Mouse (Mus musculus) limb, embryonic 14.5 days (tissue): ENCODE results near the gene Igf2bp2. TPM values are rescaled to one million over a fixed set of nuclear protein-coding genes. Genes with fewer than 3 reads are reported as not detected.

Experiments used
- ATAC-seq: fragments of 200-750 bp; cut with Nextera tagmentation; 2 replicates; pipeline ENCODE4 v1.8.0; 2017; ENCODE audit warnings: low read depth, moderate number of reproducible peaks, moderate TSS enrichment; ENCODE audit not compliant: low FRiP score
- DNase-seq: peaks from one replicate; pipeline ENCODE4 v3.0.0-alpha.2; 2015; ENCODE audit warnings: low spot score
- H3K27ac ChIP-seq: fragments of 300-500 bp; sonication (generic); replicated peaks from 2 replicates; pipeline ENCODE4 v1.5.1; 2014; ENCODE audit warnings: low read depth, mild to moderate bottlenecking, low read length, moderate library complexity, mixed read lengths
- H3K27me3 ChIP-seq: fragments of 300-500 bp; sonication (generic); 2 replicates; pipeline ENCODE4 v1.6.1; 2014; ENCODE audit warnings: low read length, mixed read lengths; ENCODE audit not compliant: control insufficient read depth, insufficient read depth
- H3K36me3 ChIP-seq: fragments of 300-500 bp; sonication (generic); 2 replicates; pipeline ENCODE4 v1.6.1; 2014; ENCODE audit warnings: mild to moderate bottlenecking, low read length, moderate library complexity, mixed read lengths; ENCODE audit not compliant: control insufficient read depth, insufficient read depth
- H3K4me1 ChIP-seq: fragments of 300-500 bp; sonication (generic); 2 replicates; pipeline ENCODE4 v1.6.1; 2014; ENCODE audit warnings: antibody characterized with exemption, low read length, mixed read lengths; ENCODE audit not compliant: control insufficient read depth, insufficient read depth
- H3K4me2 ChIP-seq: fragments of 300-500 bp; sonication (generic); replicated peaks from 2 replicates; pipeline ENCODE4 v1.6.1; 2014; ENCODE audit warnings: low read depth, mild to moderate bottlenecking, low read length, moderate library complexity; ENCODE audit not compliant: severe bottlenecking
- H3K4me3 ChIP-seq: fragments of 300-500 bp; sonication (generic); replicated peaks from 2 replicates; pipeline ENCODE4 v1.5.1; 2014; ENCODE audit warnings: low read length
- H3K9ac ChIP-seq: fragments of 300-500 bp; sonication (generic); 2 replicates; pipeline ENCODE4 v1.6.1; 2014; ENCODE audit warnings: mild to moderate bottlenecking, low read depth, low read length, moderate library complexity; ENCODE audit not compliant: severe bottlenecking
- H3K9me3 ChIP-seq: fragments of 300-500 bp; sonication (generic); 2 replicates; pipeline ENCODE4 v1.6.1; 2016; ENCODE audit warnings: low read length; ENCODE audit not compliant: control insufficient read depth
- POLR2A ChIP-seq: fragments of 200-500 bp; IDR thresholded peaks from 2 replicates; pipeline ENCODE4 v1.8.0; 2012; ENCODE audit warnings: inconsistent platforms, mild to moderate bottlenecking, moderate library complexity, borderline replicate concordance; ENCODE audit not compliant: insufficient read depth, insufficient read length; ENCODE audit errors: extremely low read depth
- WGBS: fragments of 180-500 bp; shearing (Covaris S2); extraction: QIAGEN DNeasy Blood & Tissue Kit; methylation state at CpG from one replicate; pipeline ENCODE4 v1.1.7; 2014; 5-methylcytosine and 5-hydroxymethylcytosine counted together
- polyA plus RNA-seq, 2 experiments: library from polyadenylated mRNA; depleted of rRNA in 1 of 2; stranded (reverse) in 1 of 2; unstranded in 1 of 2; fragments of >200 nt; fragmentation: Nextera tagmentation in 1 of 2; extraction: Ambion mirVana in 1 of 2; gene quantifications; 2 replicates each; pipeline versions ENCODE4 v1.2.1 to v1.2.3; 2012 to 2014

Igf2bp2 gene
- polyA plus RNA-seq, 2 experiments, result 58.7 to 91.2 TPM

DNA sequence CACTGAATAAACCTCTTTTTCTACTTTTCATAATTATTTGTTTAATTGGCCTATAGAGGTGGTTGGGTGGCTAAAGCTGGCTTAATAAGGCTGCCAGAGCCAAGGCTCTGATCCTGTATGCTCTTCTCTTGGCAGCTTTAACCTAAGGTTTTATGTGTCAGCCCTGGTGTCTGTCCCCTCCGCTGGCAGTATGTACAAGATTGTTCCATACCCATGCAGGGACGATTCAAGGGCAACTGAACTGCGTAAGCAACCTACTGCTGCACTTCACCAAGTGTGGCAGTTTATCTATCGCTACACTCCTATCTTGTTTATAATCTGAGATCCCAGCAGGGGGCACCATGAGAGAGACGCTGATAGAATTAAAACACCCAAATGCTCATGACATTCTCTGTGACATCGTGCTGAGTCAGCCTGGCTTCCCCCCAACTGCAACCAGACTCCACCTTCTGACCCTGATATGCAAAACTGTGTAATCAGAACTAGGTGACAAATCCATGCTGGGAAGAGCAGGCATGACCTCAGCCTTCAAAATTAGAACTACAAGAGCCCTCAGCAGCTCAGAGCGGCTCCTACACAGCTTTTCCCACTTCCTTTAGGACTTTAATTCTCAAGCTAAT lies 55.1 kb downstream of the Igf2bp2 start:
- no peaks in the 10 kb centered on the region for H3K4me1 ChIP-seq
- H3K4me3 ChIP-seq, result no peak overlapping the region
- ATAC-seq, result no peak
- WGBS, result 65% methylated on average over 7 of the region's 7 CpGs
- no peaks in the 10 kb centered on the region for H3K9me3 ChIP-seq
- TF ChIP-seq POLR2A, result no peak
- H3K36me3 ChIP-seq, result 0 out of 2 replicates have a peak, but pooled peaks cover 2% of the 10 kb centered on the region
- H3K27me3 ChIP-seq, result no peaks in the 10 kb centered on the region
- no peak overlapping the region for H3K4me2 ChIP-seq
- H3K9ac ChIP-seq, result no peak overlapping the region
- no peak overlapping the region for H3K27ac ChIP-seq
- DNase-seq, result peak; percentile 33

DNA sequence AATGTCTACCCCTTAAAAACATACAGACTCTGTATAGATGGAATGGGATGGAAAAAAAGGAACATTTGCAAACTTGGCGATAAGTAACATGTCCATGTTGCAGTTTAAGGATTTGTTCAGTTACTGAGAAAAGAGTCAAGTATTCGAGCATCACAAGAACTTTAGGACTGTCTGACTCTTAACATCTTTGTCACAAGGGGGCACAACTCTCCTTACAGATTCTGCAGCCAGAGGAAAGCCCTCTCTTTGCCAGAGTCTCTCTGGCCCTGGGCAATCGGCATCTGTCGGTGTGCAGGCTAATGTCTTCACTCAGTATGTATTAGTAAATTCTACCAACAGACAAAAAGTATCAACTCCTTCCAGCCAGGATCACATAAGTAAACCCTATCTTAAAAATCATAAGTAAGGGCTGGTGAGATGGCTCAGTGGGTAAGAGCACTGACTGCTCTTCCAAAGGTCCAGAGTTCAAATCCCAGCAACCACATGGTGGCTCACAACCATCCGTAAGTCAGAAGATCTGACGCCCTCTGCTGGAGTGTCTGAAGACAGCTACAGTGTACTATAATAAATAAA lies 57.0 kb downstream of the Igf2bp2 start:
- DNase-seq (no peak), ATAC-seq (no peak)
- H3K27ac ChIP-seq, result no peak overlapping the region
- no peak for TF ChIP-seq POLR2A
- no peak overlapping the region for H3K4me3 ChIP-seq
- H3K9ac ChIP-seq, result no peak overlapping the region
- no peaks in the 10 kb centered on the region for H3K4me1 ChIP-seq
- no peaks in the 10 kb centered on the region for H3K27me3 ChIP-seq
- H3K9me3 ChIP-seq, result no peaks in the 10 kb centered on the region
- 86% methylated on average over 6 of the region's 6 CpGs for WGBS
- H3K36me3 ChIP-seq, result 0 out of 2 replicates have a peak, but pooled peaks cover 2% of the 10 kb centered on the region
- H3K4me2 ChIP-seq, result no peak overlapping the region

DNA sequence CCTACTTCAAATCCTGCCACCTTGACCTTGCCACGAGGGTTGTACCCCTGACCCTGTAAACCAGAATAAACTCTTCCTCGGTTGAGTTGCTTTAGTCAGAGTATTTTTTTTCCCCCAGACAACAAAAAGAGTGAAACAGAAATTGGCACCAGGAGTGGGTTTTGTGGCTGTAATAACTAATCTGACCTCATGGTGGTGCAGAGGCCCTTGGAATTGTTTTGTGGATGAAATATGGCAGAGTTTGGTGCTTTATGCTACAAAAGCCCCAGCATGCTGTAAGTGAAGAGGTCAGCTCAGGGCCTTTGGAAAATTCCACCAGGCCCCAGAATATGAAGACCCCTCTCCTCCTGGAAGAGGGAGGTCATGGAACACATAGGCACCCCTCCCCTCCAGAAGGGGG lies 63.0 kb downstream of the Igf2bp2 start:
- no peak for DNase-seq

GRCm38 (mm10) chr16:22097659-22098058 lies 65.4 kb downstream of the Igf2bp2 start:
- WGBS, result 57% methylated on average over 7 of the region's 7 CpGs

More for the DNA sequence above, 63.0 kb downstream of the Igf2bp2 start:
- no peak overlapping the region for H3K4me2 ChIP-seq
- 91% methylated on average over 2 of the region's 2 CpGs for WGBS
- no peaks in the 10 kb centered on the region for H3K9me3 ChIP-seq
- H3K4me1 ChIP-seq, result no peaks in the 10 kb centered on the region
- H3K27ac ChIP-seq, result no peak overlapping the region
- H3K36me3 ChIP-seq, result 0 out of 2 replicates have a peak, but pooled peaks cover 2% of the 10 kb centered on the region
- H3K27me3 ChIP-seq, result no peaks in the 10 kb centered on the region
- no peak for ATAC-seq
- TF ChIP-seq POLR2A, result no peak
- H3K9ac ChIP-seq, result no peak overlapping the region
- no peak overlapping the region for H3K4me3 ChIP-seq

GRCm38 (mm10) chr16:22095751-22096150 lies 67.3 kb downstream of the Igf2bp2 start:
- no peak for ATAC-seq
- no peak overlapping the region for H3K27ac ChIP-seq
- 90% methylated on average over 1 of the region's 1 CpGs for WGBS

More at GRCm38 (mm10) chr16:22097659-22098058, 65.4 kb downstream of the Igf2bp2 start:
- H3K27ac ChIP-seq, result no peak overlapping the region; the same call in 1 of the 2 replicates
- ATAC-seq (no peak), DNase-seq (no peak)
- H3K4me1 ChIP-seq, result no peaks in the 10 kb centered on the region
- no peak overlapping the region for H3K4me2 ChIP-seq
- H3K9ac ChIP-seq, result no peak overlapping the region
- no peak overlapping the region for H3K4me3 ChIP-seq
- no peaks in the 10 kb centered on the region for H3K27me3 ChIP-seq
- H3K9me3 ChIP-seq, result no peaks in the 10 kb centered on the region
- TF ChIP-seq POLR2A, result no peak
- no peaks in the 10 kb centered on the region for H3K36me3 ChIP-seq

More at GRCm38 (mm10) chr16:22095751-22096150, 67.3 kb downstream of the Igf2bp2 start:
- TF ChIP-seq POLR2A, result no peak
- no peak for DNase-seq
- Histone ChIP-seq H3K9me3 (no peaks in the 10 kb centered on the region), H3K4me2 (no peak overlapping the region), H3K9ac (no peak overlapping the region), H3K4me3 (no peak overlapping the region), H3K27me3 (no peaks in the 10 kb centered on the region), H3K36me3 (no peaks in the 10 kb centered on the region), H3K4me1 (no peaks in the 10 kb centered on the region)
